Mouse (Mus musculus) liver, embryonic 14.5 days (tissue): Measurements from ENCODE around the gene Adam6b.

ENCODE experiments used
- CTCF ChIP-seq: IDR thresholded peaks from 2 replicates; pipeline ENCODE4 v1.5.1; 2016; ENCODE audit warnings: antibody characterized with exemption, low read depth, control low read depth
- EP300 ChIP-seq: IDR thresholded peaks from 2 replicates; pipeline ENCODE4 v1.6.1; 2016; ENCODE audit warnings: antibody characterized with exemption, low read depth

DNA sequence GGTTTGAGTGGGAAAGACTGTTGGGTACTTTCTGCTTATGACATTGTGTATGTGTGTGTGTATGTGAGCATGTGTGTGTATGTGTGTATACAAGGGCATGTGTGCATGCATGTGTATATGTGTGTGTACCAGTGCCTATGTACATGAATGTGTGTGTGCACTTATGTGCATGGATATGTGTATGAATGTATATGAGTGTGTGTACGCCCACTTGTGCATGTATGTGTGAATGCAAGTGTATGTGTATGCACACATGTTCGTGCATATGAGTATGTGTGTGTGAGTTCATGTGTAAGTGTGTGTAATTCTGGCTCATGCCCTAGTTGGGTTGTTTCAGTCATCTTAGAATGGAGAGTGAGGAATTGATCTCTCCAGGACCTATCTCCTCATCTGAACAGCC lies 36.6 kb downstream of the Adam6b start:
- no peak for TF ChIP-seq CTCF
- TF ChIP-seq EP300 = no peak
